Mouse (Mus musculus) adrenal gland, postnatal 0 days (tissue): ENCODE results near the gene Npas2. TPM values are rescaled to one million over a fixed set of nuclear protein-coding genes. Genes with fewer than 3 reads are reported as not detected.

Experiments used
- microRNA-seq: library from miRNA; unstranded; fragments of <30 nt; microRNA quantifications from one replicate; pipeline ENCODE4, GENCODE M21; 2016; ENCODE audit warnings: borderline replicate concordance; ENCODE audit not compliant: insufficient number of aligned reads
- polyA plus RNA-seq: library from polyadenylated mRNA; unstranded; fragments of >200 nt; fragmentation: Nextera tagmentation; extraction: Ambion mirVana; gene quantifications from 2 replicates; pipeline ENCODE4 v1.2.1, GENCODE M21; 2015

Npas2 gene
- 2.8 and 4.4 TPM in 2 replicates for polyA plus RNA-seq

GRCm38 (mm10) chr1:39192997-39193861, at the start of gene Npas2:
Npas2 (plus strand) TSS chr1:39193731.

GRCm38 (mm10) chr1:39367601-39368266, 174.2 kb downstream of the Npas2 start, which contains the start of gene Rpl31:
Rpl31 (plus strand) TSS chr1:39367842.

Small RNA genes lying within 50 kb of the gene (microRNA-seq; reads per million reads assigned to microRNA genes)
- gene Mir6349: not detected

Other genes starting within 250 kb of the Npas2 start
- 161 and 168 TPM in 2 replicates for gene Pdcl3, start 208.1 kb upstream of the Npas2 start, polyA plus RNA-seq
- 557 and 845 TPM in 2 replicates for gene Rpl31, start 174.1 kb downstream of the Npas2 start, polyA plus RNA-seq